Mouse (Mus musculus) leukemia stem cell, adult 10-12 weeks (primary cell): Measurements from ENCODE around the gene Ccdc24. TPM values are rescaled to one million over a fixed set of nuclear protein-coding genes. Genes with fewer than 3 reads are reported as not detected.

ENCODE experiments used
- polyA plus RNA-seq: library from polyadenylated mRNA; stranded (reverse); fragments of >175 nt; gene quantifications from 2 replicates; pipeline ENCODE4 v1.2.3, GENCODE M21; 2012; ENCODE audit warnings: low replicate concordance

Ccdc24 gene
- polyA plus RNA-seq, result 0.11 TPM in 1 of 2 replicates, not detected in the other

DNA sequence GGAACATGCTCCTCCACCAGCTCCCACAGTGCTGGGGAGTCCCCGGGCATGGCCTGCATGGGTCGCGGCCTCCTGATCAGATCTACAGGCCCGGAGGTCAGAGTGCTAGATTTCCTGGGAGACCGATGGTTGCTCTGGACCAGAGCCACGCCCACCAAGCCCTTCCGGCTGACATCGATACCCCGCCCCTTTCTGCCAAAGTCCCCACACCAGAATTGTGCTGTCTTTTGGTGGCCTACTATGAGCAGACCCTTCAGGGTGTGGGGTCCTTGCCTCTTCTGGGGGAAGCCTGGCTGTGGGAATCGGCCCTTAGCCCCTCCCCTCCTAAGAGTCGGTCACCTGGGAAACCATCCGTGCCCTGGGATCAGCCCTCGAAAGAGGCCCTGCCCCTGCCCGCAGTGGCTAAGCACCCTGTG is at the start of gene Ccdc24:
Gene Ccdc24 (minus strand): TSS at position 87 of the 416 bp plus-strand sequence.

GRCm38 (mm10) chr4:117914591-117915442 is 42.5 kb upstream of the Ccdc24 start, which contains the start of gene Ipo13:
TSS of gene Ipo13 (minus strand) at chr4:117914999.

DNA sequence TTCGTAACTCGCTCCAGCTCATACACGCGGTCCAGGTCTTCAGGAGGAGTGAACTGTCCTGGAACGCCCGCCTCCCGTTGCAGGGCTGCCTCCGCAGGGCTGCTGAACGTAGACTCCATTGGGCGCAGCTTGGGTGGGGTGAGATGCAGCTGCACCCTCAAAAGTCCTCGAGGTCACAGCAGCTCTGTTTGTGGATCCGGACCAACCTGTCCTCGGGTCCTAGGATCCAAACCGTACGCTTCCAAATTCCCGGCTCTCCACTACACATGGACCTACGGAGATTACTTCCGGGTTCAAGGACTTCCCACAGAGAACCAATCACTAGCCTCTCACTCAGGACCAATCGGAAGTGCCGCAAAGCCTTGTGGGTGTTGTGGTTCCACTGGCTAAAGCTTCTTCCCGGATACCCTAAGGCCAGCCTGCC is 19.4 kb upstream of the Ccdc24 start, which contains the start of gene Dph2:
Gene Dph2 (minus strand): TSS at position 295 of the 424 bp plus-strand sequence.

GRCm38 (mm10) chr4:117887133-117887532 is 14.8 kb upstream of the Ccdc24 start, which contains the start of gene Atp6v0b:
TSS of gene Atp6v0b (minus strand) at chr4:117887333.

DNA sequence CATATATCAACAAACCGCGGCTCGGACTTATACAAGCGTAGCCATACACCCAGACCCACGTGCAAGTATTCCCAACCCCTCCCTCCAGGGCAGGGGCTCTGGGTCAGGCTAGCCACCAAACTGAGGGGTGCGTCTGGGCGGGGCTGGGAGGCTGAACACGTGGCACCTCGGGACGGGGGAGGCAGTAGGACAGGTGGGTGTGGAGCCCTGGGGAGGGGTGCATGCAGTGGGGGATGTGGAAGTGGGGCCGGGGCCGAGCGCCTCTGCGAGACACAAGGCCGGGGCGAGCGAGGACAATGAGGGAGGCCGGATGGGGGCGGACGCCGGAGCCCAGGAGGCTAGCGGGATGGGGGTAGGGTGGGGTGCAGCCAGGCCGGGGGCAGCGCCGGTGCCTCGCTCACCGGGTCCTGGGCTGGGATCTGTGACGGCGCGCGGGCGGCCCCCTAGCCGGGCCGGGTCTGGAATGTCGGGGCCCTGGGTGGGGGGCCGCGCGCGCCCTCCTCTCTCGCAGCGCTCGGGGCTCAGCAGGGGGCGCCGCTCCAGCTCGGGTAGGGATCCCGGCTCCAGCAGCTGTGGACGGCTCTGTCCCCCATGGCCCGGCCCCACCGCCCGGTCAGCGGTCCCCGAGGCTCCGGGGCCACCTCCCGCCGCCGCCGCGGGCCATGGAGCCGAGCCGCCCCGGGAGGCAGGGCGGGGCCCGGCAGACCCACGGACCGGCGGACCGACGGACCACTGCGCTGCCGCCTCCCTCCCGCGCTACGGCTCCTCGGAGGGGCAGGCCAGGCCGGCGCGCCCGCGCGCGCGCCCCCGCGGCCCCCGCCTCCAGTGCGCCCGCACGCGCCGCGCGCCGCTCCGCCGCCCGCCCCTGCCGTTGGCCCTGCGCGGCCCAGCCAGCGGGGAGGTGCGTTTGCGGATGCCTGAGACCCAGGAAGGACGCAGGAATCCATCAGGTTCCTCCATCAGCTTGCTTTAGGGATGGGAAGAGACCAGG is 10.6 kb upstream of the Ccdc24 start, which contains the start of gene B4galt2:
Gene B4galt2 (minus strand): TSS at position 787 of the 991 bp plus-strand sequence.

GRCm38 (mm10) chr4:117834457-117834844 is 37.9 kb downstream of the Ccdc24 start, which contains the start of gene Slc6a9:
TSS of gene Slc6a9 (plus strand) at chr4:117834506.

Other genes with a start within 250 kb of the Ccdc24 start
- gene Dmap1, start 190.3 kb downstream of the Ccdc24 start, polyA plus RNA-seq, result 18.0 and 21.7 TPM in 2 replicates
- gene Gm12845, start 148.1 kb downstream of the Ccdc24 start, polyA plus RNA-seq, result not detected in 2 replicates
- not detected in 2 replicates for gene Klf17, start 106.9 kb downstream of the Ccdc24 start, polyA plus RNA-seq
- 113 and 202 TPM in 2 replicates for gene Slc6a9, start 38.1 kb downstream of the Ccdc24 start, polyA plus RNA-seq
- 0.57 and 2.7 TPM in 2 replicates for gene B4galt2, start 10.9 kb upstream of the Ccdc24 start, polyA plus RNA-seq
- gene Atp6v0b, start 14.8 kb upstream of the Ccdc24 start, polyA plus RNA-seq, result 59.5 and 456 TPM in 2 replicates
- 11.8 and 31.2 TPM in 2 replicates for gene Dph2, start 19.5 kb upstream of the Ccdc24 start, polyA plus RNA-seq
- gene Ipo13, start 42.4 kb upstream of the Ccdc24 start, polyA plus RNA-seq, result 16.8 and 36.7 TPM in 2 replicates
- gene Artn, start 57.2 kb upstream of the Ccdc24 start, polyA plus RNA-seq, result 5.9 and 17.9 TPM in 2 replicates